Mouse (Mus musculus) adrenal gland, adult 8-10 months (tissue): ENCODE data around the gene Aebp2. TPM values are rescaled to one million over a fixed set of nuclear protein-coding genes. Genes with fewer than 3 reads are reported as not detected.
A peak's percentile ranks its signal among the peaks of the same experiment; 100 is the strongest.

ENCODE experiments used
- DNase-seq: peaks from one replicate; pipeline ENCODE4 v3.0.0; 2022
- total RNA-seq, 4 experiments: library from RNA; stranded (reverse); gene quantifications; 2 replicates each; pipeline ENCODE4 v1.2.4; 2022

The Aebp2 gene
- total RNA-seq, 4 experiments from 2014 or later: 38.0 to 55.7 (median 50.2) TPM

DNA sequence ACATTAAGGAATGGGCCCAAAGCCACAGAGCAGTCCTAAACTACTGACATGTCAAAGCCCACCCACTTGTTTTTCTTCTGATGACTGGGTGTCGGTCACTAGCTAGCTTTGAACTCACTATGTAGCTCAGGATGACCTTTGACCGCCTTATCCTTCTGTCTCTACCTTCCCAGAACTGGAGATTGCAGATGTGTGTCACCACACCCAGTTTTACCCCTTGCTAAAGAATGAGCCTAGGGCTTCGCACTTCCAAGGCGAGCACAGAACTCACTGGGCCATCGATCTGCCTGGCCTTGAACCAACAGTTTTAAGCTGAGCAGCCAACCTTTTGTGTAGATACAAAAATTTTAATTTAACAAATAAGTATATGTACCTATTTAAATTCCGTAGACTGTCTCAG lies 13.8 kb upstream of the Aebp2 start:
- no peak for DNase-seq

DNA sequence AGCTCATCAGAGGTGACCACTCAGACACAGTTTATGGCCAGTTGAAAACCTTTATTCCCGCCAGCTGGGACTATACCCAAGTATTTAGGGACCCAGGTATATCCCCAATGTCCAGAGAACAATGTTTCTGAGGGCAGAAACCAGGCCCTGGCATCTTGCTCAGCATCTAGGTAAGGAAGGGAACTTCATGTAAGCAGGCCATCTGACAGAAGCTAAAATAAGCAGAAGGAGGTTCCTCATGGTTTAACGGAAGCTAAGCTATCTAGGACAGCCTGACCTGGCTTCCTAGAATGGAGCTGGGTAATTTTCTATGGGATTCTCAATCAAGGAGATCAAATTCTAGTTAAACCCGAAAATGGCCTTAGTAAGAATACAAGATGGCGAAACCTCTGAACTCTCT lies 12.9 kb upstream of the Aebp2 start:
- DNase-seq: no peak

DNA sequence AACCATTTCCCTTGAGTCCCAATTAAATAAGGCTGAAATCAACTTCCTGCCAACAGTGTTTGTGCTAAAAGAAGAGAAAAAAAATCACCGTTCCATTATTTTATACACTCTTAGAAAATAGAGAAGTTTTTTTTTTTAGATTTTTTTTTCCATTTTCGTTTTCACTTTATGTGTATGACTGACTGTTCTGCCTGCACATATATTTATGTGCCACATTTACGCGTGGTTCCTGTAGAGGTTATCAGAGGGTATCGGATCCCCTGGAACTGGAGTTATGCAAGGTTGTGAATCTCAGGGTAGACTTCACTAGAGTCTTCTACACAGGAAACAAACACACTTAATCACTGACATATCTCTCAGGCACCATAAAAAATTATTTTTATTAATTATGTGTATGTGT lies 12.3 kb upstream of the Aebp2 start:
- no peak for DNase-seq

DNA sequence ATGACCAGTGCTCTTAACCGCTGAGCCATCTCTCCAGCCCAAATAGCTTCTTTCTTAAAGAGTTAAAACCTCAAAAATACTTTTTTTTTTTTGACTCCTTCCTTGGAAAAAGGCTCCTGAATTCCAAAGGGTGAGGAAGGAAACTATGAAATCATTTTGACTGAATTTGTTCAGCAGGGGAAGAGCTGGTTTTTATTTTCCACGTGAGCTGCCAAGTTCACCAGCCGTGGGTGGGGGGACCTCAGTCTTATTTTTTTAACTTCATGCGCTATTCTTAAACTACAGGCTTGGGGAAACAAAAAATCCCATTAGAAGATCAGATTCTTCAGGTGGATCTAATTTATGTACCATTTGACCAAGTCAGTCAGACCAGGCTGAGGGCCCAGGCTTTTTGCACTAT lies 11.2 kb upstream of the Aebp2 start:
- DNase-seq: no peak

DNA sequence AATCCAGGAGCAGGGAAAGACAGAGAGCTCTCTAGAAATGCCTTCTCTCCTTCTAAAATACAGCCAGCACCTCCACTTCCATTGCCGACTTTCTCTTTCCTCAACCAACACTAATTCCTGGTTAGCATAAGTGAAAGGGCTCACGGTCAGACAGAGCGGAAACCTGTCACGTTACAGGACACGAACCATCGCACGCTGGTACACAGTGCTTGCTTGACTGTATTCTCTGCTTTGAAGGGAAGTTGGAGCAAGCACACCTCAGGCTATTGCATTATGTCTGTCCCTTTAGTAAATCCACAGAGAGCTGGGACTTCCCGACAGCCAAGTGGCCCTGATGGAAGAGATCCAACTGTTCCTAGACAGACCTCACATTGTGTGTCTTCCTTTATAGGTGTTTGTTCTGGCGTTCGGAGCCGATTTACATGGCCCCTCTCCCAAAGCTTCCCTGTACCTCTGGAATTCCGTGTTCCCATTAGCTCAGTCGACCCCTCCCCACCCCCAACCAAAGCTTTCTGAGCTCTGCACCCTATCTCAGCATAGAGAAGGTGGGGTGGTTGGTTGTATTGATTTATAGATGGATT lies 10.5 kb upstream of the Aebp2 start:
- no peak for DNase-seq

DNA sequence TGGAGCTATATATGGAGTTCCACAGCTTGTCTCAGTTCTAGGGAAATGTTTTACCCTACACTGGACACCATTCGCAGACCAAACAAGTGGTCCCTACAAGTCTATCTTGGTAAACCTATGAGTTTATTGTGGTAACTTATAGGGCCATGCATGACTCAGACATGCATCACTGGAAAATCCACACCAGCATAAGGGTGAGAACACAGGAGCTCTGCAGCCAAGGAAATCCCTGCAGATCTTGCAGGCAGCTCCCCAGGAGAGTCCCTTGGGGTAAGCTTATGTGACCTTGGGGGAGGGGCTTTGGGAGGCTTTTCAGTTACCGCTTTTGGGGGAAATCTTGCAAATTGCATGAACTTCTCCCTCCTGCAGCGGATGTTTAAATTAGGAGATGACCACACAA lies 8.6 kb upstream of the Aebp2 start:
- no peak for DNase-seq

DNA sequence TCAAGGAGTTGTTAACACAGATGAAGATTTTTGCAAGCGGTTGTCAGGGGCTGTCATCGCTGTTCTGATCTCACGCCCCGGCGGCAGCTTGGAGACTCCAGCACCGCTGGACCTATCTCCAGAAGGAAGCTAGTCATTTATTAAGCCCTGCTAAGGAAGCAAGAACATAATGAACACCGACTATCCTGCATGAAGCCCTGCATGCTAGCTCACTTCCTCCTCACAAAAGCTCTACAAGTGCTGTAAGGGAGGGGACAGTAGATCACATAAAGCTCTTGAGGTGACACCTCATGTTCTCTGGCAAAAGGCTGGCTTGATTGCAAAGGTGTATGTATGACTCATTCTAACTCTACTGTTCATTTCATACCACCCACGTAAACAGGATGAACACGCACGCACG lies 7.8 kb upstream of the Aebp2 start:
- no peak for DNase-seq

DNA sequence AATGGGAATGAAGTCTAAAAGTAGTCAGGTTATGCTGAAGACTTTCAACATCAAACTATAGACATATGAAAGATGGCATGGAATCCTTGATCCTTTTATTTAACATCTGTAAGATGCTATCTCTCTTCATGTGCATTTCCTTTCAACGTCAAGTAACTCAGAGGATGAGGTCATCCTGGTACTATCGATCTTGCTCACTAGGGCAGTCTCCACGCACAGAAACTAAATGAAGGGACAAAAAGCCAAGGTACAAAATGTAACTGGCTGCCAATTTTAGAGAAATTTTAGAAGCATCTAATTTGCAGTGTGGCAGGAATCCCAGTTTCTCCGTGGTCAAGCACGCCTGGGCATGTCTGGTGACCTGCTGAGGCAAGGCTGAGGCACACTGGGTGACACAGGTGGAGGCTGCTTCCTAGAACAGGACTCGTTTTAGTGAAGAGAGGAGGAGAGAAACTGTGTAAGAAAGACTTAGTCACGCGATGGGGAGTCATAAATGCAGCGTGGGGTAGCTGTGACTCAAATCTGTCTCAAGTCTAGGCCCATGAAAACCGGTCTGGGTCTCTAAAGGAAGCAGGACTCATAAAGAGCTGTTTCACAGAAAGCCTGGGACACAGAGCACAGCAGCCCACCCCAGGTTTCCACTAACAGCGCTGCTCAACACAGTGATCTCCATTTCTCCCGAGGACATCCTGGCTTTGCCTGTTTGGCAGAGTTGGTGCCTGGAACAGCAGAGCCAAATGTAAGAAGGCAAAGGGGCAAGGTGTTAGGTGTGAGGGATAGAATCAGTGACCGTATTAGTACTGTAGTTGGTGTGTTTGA lies 1.7 kb upstream of the Aebp2 start:
- DNase-seq: no peak

DNA sequence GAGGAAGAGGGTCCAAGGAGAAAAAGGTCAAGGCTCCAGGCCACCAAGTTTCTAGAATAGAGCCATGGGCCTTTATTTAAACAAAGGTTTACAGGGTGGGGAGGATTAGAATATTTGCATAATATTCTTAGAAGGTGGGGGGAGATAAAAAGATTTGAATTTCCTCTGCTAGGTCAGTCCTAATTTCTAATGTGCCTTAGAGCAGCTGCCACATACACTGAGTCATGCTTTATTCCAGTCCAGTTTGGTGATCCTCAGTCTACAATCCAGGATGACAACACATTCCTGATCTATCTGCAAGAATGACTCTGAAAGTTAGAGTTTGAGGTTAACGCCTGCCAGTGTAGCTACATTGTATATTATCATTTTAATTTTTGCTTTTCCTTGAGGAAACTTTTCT lies 841 bp upstream of the Aebp2 start:
- no peak for DNase-seq

DNA sequence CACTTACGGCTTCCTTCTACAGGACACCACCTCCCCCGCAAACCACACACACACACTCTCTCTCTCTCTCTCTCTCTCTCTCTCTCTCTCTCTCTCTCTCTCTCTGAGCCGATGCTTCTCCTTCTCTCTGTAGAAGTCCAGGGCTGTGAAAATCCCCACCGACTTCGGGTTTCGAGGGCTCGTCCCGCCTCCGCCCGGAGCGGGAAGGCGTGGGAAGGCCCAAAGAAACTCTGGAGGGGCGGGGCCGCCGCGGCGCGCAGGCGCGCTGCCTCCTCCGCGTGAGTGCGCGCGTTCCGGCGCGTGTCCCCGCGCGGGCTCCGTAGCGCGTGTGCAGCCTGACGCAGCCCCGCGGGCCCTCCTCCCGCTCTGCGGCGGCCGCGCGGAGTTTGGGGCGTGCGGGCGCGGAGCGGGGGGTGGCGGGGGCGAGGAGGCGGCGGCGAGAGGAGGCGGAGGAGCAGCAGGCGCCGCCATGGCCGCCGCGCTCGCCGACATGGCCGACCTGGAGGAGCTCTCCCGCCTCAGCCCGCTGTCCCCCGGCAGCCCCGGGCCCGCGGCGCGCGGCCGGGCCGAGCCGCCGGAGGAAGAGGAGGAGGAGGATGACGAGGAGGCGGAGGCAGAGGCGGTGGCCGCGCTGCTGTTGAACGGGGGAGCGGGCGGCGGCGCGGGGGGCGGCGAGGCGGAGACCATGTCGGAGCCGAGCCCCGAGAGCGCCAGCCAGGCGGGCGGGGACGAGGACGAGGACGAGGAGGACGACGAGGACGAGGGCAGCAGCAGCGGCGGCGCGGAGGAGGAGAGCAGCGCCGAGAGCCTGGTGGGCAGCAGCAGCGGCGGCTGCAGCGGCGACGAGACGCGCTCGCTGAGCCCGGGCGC lies 998 bp downstream of the Aebp2 start:
- DNase-seq: peak; percentile 89

DNA sequence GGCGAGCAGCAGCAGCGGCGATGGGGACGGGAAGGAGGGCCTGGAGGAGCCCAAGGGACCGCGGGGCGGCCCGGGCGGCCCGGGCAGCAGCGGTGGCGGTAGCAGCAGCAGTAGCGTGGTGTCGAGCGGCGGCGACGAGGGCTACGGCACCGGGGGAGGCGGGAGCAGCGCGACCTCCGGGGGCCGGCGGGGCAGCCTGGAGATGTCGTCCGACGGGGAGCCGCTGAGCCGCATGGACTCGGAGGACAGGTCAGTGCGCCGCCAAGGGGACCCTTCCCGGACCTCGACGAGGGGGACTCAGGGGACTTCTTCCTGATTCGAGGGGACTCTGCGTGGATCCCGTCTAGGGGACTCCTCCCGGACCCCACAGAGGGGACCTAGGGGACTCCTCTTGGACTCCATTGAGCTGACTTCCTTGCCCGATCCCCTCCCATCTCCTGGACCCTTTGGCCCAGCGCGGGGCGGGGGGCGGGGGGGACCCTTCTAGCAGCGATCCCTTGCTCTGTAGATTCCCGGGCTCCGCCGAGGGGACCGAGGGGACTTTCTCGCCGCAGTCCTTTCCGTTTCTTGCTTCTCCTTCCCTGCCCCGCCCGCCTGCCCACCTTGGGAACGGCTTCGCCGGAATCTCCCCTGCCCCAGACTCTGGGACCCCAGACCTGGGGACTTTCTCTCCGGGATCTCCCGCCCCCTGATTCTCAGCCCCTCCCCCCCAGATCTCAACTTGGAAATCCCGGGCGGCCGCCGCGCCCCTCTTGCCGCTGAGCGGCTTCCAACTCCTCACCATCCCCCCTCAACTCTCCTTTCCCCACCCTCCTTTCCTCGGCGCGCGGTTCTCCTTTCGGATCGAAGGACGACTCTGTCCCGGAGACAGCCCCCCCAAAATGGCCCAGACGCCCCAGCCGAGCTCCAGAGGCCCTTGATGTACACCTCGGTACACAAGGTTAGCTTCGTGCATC lies 1.9 kb downstream of the Aebp2 start:
- DNase-seq: peak; percentile 20

DNA sequence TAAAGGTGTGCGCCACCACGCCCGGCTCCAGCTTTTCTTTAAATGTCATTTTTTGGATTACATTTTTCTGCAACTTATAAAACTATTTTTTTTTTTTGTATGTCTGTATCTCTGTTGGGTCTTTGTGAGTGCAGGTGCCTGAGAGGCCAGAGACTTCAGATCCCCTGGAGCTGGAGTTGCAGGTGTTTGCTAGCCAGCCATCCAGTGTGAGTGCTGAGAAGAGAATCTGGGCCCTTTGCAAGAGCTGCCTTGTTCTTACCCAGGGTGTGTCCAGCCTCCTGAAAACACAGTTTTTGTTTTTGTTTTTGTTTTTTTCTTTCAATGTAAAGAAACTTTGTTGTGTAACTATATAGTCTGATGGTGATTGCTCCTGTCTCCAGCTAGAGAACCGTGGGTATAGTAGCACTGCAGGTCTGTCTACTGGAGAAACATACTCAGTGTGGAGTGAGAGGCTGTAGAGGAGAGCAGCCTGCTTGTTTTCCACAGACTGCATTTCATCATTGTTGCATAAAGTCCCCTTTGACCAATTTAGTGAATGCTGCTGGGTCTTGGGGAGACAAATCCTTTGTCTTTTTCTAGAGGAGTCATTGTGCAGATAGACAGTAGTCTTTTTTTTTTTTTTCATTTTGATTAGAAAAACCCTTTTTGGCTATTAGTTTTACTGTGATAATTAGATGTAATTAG lies 6.9 kb downstream of the Aebp2 start:
- no peak for DNase-seq

DNA sequence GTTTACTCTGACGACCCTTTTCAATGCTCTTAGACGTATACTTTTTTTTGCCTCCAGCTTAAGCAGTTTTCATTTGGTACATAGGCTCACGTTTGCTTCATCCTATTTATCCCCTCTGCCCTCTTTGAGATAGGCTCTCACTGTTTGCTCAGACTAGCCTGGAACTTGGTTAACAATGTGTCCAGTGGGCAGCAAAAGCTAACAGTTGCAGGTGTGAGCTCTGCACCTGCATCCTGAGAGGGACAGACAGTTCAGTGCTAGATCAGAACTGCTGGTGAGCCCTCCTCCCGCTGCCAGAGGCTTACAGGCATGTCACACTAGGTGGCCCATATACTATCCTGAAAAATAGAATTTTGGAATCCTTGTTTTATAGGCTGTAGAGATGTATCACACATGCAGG lies 7.8 kb downstream of the Aebp2 start:
- no peak for DNase-seq

DNA sequence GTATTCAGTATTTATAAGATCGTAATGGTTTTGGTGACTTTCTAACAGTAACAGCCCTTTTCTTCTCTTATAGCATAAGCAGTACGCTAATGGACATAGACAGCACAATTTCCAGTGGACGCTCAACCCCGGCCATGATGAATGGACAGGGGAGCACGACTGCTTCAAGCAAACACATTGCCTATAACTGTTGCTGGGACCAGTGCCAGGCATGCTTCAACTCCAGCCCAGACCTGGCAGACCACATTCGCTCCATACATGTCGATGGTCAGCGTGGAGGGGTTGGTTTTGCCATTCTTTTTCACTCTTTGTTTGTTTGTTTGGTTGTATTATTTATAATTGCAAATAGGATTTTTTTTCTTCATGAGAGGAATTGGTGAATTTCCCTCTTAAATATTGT lies 11.2 kb downstream of the Aebp2 start:
- no peak for DNase-seq

DNA sequence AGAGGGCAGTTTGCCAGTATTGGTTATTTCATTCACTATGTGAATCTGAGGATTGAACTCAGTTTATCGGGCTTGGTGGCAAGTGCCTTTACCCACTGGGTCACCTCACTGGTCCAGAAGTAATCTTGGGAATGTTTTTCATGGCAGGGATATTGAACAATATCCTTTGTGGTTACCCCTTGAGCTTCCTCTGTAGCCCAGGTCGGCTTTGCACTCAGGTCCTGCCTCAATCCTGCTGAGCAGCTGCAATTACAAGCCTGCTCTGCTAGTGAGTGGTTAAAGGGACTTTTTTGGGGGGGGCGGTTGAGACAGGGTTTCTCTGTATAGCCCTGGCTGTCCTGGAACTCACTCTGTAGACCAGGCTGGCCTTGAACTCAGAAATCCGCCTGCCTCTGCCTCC lies 13.8 kb downstream of the Aebp2 start:
- DNase-seq: no peak

DNA sequence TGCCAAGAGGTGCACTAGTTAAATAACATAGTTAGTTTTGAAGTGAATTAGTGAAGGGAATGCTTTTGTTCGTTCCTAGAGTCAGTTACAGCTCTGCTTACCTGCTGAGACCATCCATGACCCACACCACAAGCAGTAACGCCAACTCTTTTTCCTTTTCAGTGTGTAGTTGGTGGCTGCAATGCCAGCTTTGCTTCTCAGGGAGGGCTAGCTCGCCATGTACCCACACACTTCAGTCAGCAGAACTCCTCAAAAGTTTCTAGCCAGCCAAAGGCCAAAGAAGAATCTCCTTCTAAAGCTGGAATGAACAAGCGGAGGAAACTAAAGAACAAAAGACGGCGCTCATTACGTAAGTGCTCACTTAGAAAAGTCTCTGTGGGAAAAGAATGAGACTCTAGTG lies 19.5 kb downstream of the Aebp2 start:
- no peak for DNase-seq

DNA sequence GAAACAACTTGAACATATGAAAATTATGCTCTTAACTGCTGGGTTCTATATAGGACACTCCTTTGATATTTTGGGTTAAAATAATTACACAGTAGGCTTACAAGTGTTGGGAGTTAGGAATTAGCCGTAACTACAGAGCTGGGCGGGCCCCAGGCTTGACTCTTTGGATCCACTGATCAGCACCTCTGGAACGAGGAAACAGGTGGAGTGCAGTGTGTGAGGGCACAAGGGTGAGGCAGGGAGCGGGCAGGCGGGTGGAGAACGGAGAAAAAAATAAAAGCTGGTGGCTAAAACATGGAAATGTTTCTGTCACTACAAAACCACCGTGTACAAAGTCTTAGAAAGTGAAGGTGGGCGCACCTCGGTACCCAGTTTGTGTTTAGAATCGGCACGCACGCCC lies 20.2 kb downstream of the Aebp2 start:
- DNase-seq: no peak

DNA sequence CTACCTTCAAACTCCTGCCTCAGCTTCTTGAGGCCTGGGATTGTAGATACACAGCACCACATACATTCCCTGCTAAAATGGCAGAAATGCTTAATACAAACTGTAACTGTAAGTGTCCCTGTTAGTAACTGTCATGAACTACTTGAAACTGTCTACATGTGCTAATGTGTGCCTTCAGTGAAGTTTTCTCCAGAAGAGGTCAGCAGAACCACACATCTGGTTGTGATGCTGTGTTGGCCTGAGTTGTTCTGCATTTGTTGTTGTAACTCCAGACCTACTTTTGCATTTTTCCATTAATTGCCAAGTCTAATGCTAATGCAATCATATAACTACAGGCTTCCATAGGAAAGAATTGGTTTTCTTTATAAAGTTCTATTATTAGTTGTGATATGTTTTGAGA lies 23.5 kb downstream of the Aebp2 start:
- no peak for DNase-seq

DNA sequence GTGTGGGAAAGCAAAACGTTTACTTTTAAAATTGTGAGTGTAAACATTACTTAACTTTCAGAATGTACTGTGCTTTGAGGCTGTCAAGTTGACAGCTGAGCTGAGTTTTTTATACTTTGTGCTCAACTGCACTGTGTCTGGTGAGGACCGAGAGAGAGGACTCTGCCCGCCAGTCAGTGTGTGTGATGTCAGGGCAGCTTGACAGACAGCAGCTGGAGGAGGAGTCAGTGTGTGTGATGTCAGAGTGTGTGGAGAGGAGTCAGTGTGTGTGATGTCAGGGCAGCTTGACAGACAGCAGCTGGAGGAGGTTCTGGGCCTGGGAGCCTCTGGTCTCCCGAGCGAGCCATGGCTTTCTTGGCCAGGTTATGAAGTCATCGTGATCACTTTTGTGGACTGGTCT lies 24.4 kb downstream of the Aebp2 start:
- DNase-seq: no peak

DNA sequence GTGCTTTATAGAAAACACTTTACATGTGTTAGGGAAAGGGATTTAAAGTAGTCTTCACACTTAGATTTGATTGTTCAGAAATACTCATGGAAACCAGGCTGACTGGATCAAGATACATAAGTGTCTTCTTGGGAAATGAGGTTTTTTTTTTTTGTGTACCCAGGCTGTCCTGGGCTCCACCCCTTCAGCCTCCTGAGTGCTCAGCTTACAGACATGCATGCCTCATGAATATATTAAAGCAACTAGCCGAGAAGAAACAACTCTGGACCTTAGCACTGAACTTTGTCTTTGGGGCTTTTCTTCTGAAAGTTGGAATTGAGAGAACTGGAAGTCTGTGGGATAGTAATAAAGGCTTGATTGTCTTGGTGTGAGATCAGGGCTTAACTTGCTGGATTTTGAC lies 27.3 kb downstream of the Aebp2 start:
- no peak for DNase-seq

DNA sequence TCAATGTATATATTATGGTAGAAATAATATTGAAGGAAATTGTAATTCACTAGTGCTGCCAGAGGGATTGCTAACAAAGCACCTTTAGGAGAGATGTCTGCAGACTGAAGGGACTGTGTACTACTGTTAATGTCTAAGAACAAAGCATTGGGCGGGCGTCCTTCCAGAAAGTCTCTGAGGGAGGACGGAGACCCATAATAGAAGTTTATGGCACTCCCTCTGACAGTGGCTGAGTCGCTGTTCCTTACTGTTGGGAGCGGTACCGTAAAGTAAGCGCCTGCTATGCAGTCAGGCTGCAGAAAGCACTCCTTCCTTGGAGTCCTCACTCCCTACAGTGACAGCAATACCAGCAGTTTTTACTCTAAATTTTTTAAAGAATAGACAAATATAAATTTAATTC lies 29.5 kb downstream of the Aebp2 start:
- no peak for DNase-seq

DNA sequence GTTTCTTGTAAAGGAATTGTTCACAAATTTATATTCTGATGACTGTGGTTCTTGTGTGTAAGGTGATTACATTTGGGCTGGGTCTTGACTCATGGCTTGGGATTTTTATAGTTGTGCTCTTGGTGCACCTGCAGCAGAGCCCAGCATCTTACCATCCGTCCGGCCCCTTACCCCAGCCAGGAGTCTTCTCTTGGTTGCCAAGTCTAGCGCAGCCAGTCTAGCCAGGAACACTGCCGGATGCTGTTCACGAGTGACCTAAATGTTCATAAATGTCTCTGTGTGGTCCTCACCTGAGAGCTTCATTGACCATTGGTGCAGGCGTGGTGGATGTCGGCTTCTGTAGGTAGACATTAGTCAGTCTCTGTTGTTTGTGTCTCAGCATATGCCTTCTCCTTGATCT lies 33.0 kb downstream of the Aebp2 start:
- DNase-seq: no peak
